Mouse (Mus musculus) CD4-positive, CD25-positive, alpha-beta regulatory T cell, adult 9 weeks (primary cell): ENCODE measurements around the gene Fbxw21. TPM values are rescaled to one million over a fixed set of nuclear protein-coding genes. Genes with fewer than 3 reads are reported as not detected.

Source experiments
- polyA plus RNA-seq: library from polyadenylated mRNA; unstranded; fragments of 100-300 nt; shearing (Covaris generic); gene quantifications from one replicate; pipeline ENCODE4 v1.2.1, GENCODE M21; 2017

Fbxw21 gene
- not detected for polyA plus RNA-seq

GRCm38 (mm10) chr9:109161941-109162340, at the start of gene Fbxw21:
Fbxw21 (minus strand) TSS chr9:109162041.

GRCm38 (mm10) chr9:109195875-109196274, 34.0 kb upstream of the Fbxw21 start, which contains the start of gene Fbxw13:
Fbxw13 (minus strand) TSS chr9:109195975.

GRCm38 (mm10) chr9:109095137-109095982, 66.5 kb downstream of the Fbxw21 start, which contains the start of gene Plxnb1:
Plxnb1 (plus strand) TSS chr9:109095389.

Other genes with a start within 250 kb of the Fbxw21 start
- not detected for gene Tmem89, start 247.4 kb downstream of the Fbxw21 start, polyA plus RNA-seq
- gene Uqcrc1, start 225.4 kb downstream of the Fbxw21 start, polyA plus RNA-seq, result 384 TPM
- 0.61 TPM for gene Col7a1, start 208.5 kb downstream of the Fbxw21 start, polyA plus RNA-seq
- gene Ucn2, start 176.0 kb downstream of the Fbxw21 start, polyA plus RNA-seq, result not detected
- gene Pfkfb4, start 170.3 kb downstream of the Fbxw21 start, polyA plus RNA-seq, result 8.2 TPM
- 5,230 TPM for gene Shisa5, start 123.5 kb downstream of the Fbxw21 start, polyA plus RNA-seq
- 102 TPM for gene Trex1, start 102.3 kb downstream of the Fbxw21 start, polyA plus RNA-seq
- 34.2 TPM for gene Atrip, start 87.9 kb downstream of the Fbxw21 start, polyA plus RNA-seq
- 17.6 TPM for gene Ccdc51, start 79.5 kb downstream of the Fbxw21 start, polyA plus RNA-seq
- 662 TPM for gene Tma7, start 79.5 kb downstream of the Fbxw21 start, polyA plus RNA-seq
- gene Plxnb1, start 66.7 kb downstream of the Fbxw21 start, polyA plus RNA-seq, result 2.9 TPM
- gene Fbxw13, start 33.9 kb upstream of the Fbxw21 start, polyA plus RNA-seq, result not detected
- not detected for gene Fbxw20, start 72.7 kb upstream of the Fbxw21 start, polyA plus RNA-seq
- gene Fbxw14, start 125.6 kb upstream of the Fbxw21 start, polyA plus RNA-seq, result not detected
- gene Fbxw28, start 177.6 kb upstream of the Fbxw21 start, polyA plus RNA-seq, result not detected
- not detected for gene Fbxw22, start 242.3 kb upstream of the Fbxw21 start, polyA plus RNA-seq